Mouse (Mus musculus): Measurements from ENCODE around the gene Ak9. TPM values are rescaled to one million over a fixed set of nuclear protein-coding genes. Genes with fewer than 3 reads are reported as not detected.

The Ak9 gene
- polyA plus RNA-seq, 1 experiment from 2014 or later: 0.21 TPM

GRCm38 (mm10) chr10:41479961-41480360 lies 176.2 kb downstream of the Ak9 start:
- Histone ChIP-seq H3K9ac (no peak overlapping the region), H3K36me3 (ENCODE audit: poor library complexity, severe bottlenecking) (peaks cover 63% of the 10 kb centered on the region)

GRCm38 (mm10) chr10:41480938-41481880 lies 177.4 kb downstream of the Ak9 start:
- Histone ChIP-seq H3K4me1 (peaks cover 16% of the 10 kb centered on the region), H3K27ac (no peak overlapping the region), H3K4me2 (no peak overlapping the region), H3K9me3 (replicated peaks) (no peaks in the 10 kb centered on the region), H3K27me3 (no peaks in the 10 kb centered on the region), H3K4me3 (no peak overlapping the region), H3K36me3 (ENCODE audit: poor library complexity, severe bottlenecking) (peaks cover 76% of the 10 kb centered on the region), H3K9ac (no peak overlapping the region)
- ATAC-seq: no peak
- 77% methylated on average over 33 of the region's 33 CpGs for WGBS

More at GRCm38 (mm10) chr10:41479961-41480360, 176.2 kb downstream of the Ak9 start:
- Histone ChIP-seq H3K4me3 (no peak overlapping the region), H3K27ac (no peak overlapping the region), H3K4me1 (peaks cover 22% of the 10 kb centered on the region), H3K4me2 (no peak overlapping the region), H3K9me3 (replicated peaks) (no peaks in the 10 kb centered on the region), H3K27me3 (no peaks in the 10 kb centered on the region)
- no peak for ATAC-seq
- WGBS: 84% methylated on average over 3 of the region's 3 CpGs

- Histone ChIP-seq H3K9me3 (replicated peaks) (no peaks in the 10 kb centered on the region), H3K27me3 (no peaks in the 10 kb centered on the region), H3K27ac (no peak overlapping the region), H3K4me1 (peaks cover 14% of the 10 kb centered on the region), H3K9ac (no peak overlapping the region), H3K4me3 (no peak overlapping the region), H3K36me3 (ENCODE audit: poor library complexity, severe bottlenecking) (peaks cover 88% of the 10 kb centered on the region), H3K4me2 (no peak overlapping the region)
- ATAC-seq: no peak
- WGBS: 84% methylated on average over 7 of the region's 7 CpGs
Observed at GRCm38 (mm10) chr10:41482446-41482845, 178.7 kb downstream of the Ak9 start.

Other genes starting within 250 kb of the Ak9 start
- 0.23 and 0.25 TPM in 2 replicates for gene Gpr6, start 231.7 kb upstream of the Ak9 start, polyA plus RNA-seq (2015; fragmentation: Nextera tagmentation; extraction: Ambion mirVana)
- 22.0 and 24.0 TPM in 2 replicates for gene Fig4, start 720 bp upstream of the Ak9 start, polyA plus RNA-seq (2015; fragmentation: Nextera tagmentation; extraction: Ambion mirVana)
- 19.1 and 19.8 TPM in 2 replicates for gene Zbtb24, start 146.4 kb downstream of the Ak9 start, polyA plus RNA-seq (2015; fragmentation: Nextera tagmentation; extraction: Ambion mirVana)
- 35.9 and 41.9 TPM in 2 replicates for gene Mical1, start 172.3 kb downstream of the Ak9 start, polyA plus RNA-seq (2015; fragmentation: Nextera tagmentation; extraction: Ambion mirVana)
- 40.6 and 49.8 TPM in 2 replicates for gene Smpd2, start 186.4 kb downstream of the Ak9 start, polyA plus RNA-seq (2015; fragmentation: Nextera tagmentation; extraction: Ambion mirVana)
- 1.8 and 1.9 TPM in 2 replicates for gene Ppil6, start 186.5 kb downstream of the Ak9 start, polyA plus RNA-seq (2015; fragmentation: Nextera tagmentation; extraction: Ambion mirVana)
- gene Cd164, start 215.4 kb downstream of the Ak9 start, polyA plus RNA-seq (2015; fragmentation: Nextera tagmentation; extraction: Ambion mirVana): 78.2 and 81.7 TPM in 2 replicates

All from forebrain, embryonic 13.5 days (tissue).